Mouse (Mus musculus) spleen, adult 18-20 months (tissue): ENCODE data around the gene Styk1.
A peak's percentile ranks its signal among the peaks of the same experiment; 100 is the strongest.
"Not testable (repeated sequence)": the region's sequence is repeated elsewhere in the genome, so short reads cannot be mapped to it uniquely, and the experiment has no call there.

Experiments
- DNase-seq, 2 experiments: peaks; one replicate each; pipeline ENCODE4 v3.0.0; 2022; ENCODE audit warnings: mixed read lengths in 2 of 2

Gene Styk1

GRCm38 (mm10) chr6:131290430-131290829 is 63.0 kb downstream of the Styk1 start:
- peak; percentile 8 to 21 for DNase-seq

- not testable (repeated sequence) for DNase-seq
Observed at GRCm38 (mm10) chr6:131278160-131278559, 75.2 kb downstream of the Styk1 start.

- DNase-seq: no peak
Observed at GRCm38 (mm10) chr6:131276659-131277058, 76.7 kb downstream of the Styk1 start.

- no peak for DNase-seq
Observed at GRCm38 (mm10) chr6:131272311-131272710, 81.1 kb downstream of the Styk1 start.

- DNase-seq: no peak
Observed at GRCm38 (mm10) chr6:131270312-131270711, 83.1 kb downstream of the Styk1 start.

GRCm38 (mm10) chr6:131269599-131269998 is 83.8 kb downstream of the Styk1 start:
- DNase-seq: no peak

GRCm38 (mm10) chr6:131264175-131264574 is 89.2 kb downstream of the Styk1 start:
- no peak for DNase-seq

- DNase-seq: no peak
Observed at GRCm38 (mm10) chr6:131262778-131263177, 90.6 kb downstream of the Styk1 start.

GRCm38 (mm10) chr6:131262009-131262408 is 91.4 kb downstream of the Styk1 start:
- no peak for DNase-seq
